Mouse (Mus musculus): ENCODE results near the gene U2af2.
"Not testable (repeated sequence)": the region's sequence is repeated elsewhere in the genome, so short reads cannot be mapped to it uniquely, and the experiment has no call there.

Gene U2af2

DNA sequence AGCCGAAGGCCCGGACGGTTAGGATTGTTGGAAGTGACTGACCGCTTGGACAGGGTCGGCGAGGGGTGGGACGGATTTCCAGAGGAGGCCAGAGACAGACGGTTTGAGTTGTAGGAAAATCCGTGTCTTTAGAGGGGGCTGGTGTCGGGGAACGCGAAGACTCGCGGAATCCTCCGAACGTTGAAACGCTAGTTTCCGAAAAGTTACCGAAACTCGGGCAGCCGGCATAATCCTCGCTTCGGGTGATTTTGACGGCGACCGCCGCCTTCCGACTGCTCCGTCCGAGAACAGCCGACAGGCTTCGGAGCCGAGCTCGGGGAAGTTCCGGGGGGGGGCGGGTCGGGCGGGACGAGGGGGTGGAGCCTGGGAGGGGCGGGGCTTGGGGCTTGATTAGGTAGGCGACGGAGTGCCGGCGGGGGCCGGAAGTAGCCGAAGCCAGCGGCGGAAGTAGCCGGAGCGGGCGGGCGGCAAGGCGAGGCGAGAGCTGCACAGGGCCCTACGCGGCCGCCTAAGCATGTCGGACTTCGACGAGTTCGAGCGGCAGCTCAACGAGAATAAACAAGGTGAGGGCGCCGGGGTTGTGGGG lies at the start of gene U2af2:
Gene U2af2 (plus strand): TSS at position 370 of the 586 bp plus-strand sequence.
- DNase-seq (ENCODE audit: extremely low read depth, low read depth): no peak

GRCm38 (mm10) chr7:5012681-5013513 lies 49.0 kb upstream of the U2af2 start:
- no peak for DNase-seq (ENCODE audit: extremely low read depth, low read depth)

- peak; percentile 87 for DNase-seq (ENCODE audit: extremely low read depth, low read depth)
Measured at GRCm38 (mm10) chr7:5014251-5015117, 47.5 kb upstream of the U2af2 start, which contains the start of the genes Zfp524 and Fiz1. Zfp524 (plus strand) TSS chr7:5014415. Fiz1 (minus strand) TSS chr7:5014697.

DNA sequence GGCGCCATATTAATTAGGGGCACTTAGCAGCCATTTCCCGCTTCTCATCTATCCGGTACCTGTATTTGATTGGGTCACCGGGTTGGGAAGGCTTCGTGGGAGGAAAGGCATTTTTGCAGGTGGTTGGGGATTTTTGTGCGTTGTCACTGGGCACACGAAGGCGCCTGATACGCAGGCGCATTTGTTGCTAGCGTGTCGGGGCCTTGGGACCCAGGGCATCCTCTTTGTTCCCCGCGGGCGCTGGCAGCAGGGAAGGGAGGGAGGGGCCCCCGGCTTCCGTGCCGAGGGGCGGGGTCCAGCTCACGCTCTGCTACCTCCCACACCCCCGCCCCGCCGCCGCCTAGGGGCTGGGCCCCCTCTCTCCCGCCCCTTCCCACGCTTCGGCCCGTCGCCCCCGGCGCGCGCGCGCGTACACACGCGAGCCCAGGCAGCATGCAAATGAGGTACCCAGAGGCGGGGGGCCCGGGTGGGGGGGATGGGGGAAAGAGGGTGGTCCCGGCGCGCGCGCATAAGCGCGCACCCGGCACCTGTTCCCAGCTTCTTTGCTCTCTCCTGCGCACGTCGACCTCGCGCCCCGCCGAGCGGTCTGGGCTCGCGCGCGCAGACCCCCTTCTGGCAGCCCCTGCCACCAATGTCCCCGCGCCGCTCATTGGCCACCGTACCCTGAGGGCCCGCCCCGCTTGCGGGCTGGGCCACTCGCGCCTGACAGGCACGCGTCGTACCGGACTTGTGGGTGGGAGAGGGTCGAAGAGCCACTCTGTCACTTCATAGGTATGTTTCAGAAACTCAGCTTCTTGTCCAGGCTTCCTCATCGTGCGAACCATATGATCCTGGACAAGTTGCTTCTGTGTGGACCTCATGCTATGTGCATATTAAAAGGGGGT lies 46.6 kb upstream of the U2af2 start, which contains the start of gene Gm44973:
Gene Gm44973 (plus strand): TSS at position 379 of the 884 bp plus-strand sequence.
- peak; percentile 94 for DNase-seq (ENCODE audit: extremely low read depth, low read depth)

- DNase-seq (ENCODE audit: extremely low read depth, low read depth): no peak
Measured at GRCm38 (mm10) chr7:5016057-5016456, 45.9 kb upstream of the U2af2 start.

DNA sequence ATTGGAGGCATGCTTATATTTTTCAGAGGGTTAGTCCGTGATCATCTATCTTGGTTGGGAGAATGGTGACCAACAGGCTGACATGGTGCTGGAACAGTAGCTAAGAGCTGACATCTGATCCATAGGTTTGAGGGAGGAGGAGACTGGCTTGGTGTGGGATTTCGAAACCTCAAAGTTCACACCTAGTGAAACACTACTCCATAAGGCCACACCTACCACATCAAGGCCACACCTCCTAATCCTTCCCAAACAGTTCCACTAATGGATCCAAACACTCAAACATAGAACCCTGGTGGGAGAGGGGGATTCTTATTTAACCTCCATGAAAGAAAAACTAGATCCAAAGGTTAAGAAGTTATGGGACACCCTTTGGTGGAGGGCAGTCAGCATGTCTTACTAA lies 45.0 kb upstream of the U2af2 start:
- DNase-seq (ENCODE audit: extremely low read depth, low read depth): no peak

DNA sequence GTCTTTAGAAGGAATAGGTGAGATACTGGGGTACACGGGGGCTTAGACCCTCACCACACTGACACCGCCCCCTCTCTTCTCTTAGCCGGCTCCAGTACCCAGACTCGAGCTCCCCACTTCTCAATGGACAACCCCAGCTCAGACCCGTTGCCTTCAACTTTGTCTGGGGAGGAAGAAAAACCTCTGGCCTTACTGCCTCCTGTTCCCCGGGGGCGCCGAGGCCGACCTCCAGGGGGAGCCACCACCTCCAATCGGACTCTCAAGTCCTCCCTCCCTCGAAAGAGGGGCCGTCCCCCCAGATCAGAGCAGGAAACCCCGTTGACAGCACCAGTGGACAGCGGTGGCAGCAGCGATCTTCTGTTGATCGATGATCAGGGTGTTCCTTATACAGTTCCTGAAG lies 44.6 kb upstream of the U2af2 start:
- DNase-seq (ENCODE audit: extremely low read depth, low read depth): no peak

GRCm38 (mm10) chr7:5017931-5018330 lies 44.0 kb upstream of the U2af2 start:
- DNase-seq (ENCODE audit: extremely low read depth, low read depth): no peak

DNA sequence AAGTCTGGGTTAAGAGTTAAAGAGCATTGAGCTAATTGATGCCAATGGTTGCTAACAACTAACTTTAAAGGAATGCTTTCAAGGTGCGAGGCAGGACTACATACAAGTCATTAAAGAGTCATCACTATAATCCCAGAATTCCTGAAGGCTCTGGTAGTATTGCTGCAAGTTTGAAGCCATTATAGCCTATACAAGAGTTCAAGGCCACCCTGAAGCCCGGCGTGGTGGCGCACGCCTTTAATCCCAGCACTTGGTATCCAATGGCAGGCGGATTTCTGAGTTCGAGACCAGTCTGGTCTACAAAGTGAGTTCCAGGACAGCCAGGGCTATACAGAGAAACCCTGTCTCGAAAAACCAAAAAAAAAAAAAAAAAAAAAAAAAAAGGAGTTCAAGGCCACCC lies 42.4 kb upstream of the U2af2 start:
- DNase-seq (ENCODE audit: extremely low read depth, low read depth): not testable (repeated sequence)

GRCm38 (mm10) chr7:5020000-5020681 lies 41.8 kb upstream of the U2af2 start, which contains the start of the genes Zfp865 and Ccdc106:
Zfp865 (plus strand) TSS chr7:5020376.
Ccdc106 (plus strand) TSS chr7:5020553.
- DNase-seq (ENCODE audit: extremely low read depth, low read depth): peak; percentile 95

DNA sequence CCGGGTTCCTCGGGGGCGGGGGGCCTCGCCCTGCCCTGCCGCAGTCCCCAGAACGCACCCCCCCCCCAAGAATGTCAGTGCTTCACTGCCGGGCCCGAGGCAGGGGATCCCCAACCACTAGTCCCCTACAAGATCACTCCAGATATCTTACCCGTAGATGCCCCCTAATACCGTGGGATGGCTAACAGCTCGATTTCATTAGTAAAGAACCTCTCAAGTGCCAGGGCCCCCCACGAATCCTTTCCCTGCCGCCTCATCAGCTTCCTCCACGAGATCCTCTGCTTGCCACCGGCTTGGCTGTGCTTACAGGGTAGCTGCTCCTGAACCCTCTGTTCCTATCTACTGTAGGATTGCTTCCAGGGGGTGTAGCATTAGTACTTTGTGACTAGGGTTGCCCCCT lies 41.3 kb upstream of the U2af2 start:
- no peak for DNase-seq (ENCODE audit: extremely low read depth, low read depth)

GRCm38 (mm10) chr7:5021197-5021596 lies 40.7 kb upstream of the U2af2 start:
- DNase-seq (ENCODE audit: extremely low read depth, low read depth): no peak

DNA sequence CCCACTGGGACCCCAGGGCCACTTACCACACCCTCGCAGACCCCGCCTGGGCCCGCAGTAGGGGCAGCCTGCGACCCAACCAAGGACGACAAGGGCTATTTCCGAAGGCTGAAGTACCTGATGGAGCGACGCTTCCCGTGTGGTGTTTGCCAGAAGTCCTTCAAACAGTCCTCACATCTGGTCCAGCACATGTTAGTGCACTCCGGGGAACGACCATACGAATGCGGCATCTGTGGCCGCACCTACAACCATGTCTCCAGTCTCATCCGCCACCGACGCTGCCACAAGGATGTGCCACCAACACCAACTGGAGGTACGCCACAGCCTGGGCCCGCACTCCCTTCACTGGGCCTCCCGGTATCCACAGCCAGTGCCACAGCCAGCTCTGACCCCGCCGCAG lies 32.4 kb upstream of the U2af2 start:
- no peak for DNase-seq (ENCODE audit: extremely low read depth, low read depth)

GRCm38 (mm10) chr7:5029946-5030345 lies 32.0 kb upstream of the U2af2 start:
- no peak for DNase-seq (ENCODE audit: extremely low read depth, low read depth)

GRCm38 (mm10) chr7:5030554-5031275 lies 31.2 kb upstream of the U2af2 start:
- no peak for DNase-seq (ENCODE audit: extremely low read depth, low read depth)

DNA sequence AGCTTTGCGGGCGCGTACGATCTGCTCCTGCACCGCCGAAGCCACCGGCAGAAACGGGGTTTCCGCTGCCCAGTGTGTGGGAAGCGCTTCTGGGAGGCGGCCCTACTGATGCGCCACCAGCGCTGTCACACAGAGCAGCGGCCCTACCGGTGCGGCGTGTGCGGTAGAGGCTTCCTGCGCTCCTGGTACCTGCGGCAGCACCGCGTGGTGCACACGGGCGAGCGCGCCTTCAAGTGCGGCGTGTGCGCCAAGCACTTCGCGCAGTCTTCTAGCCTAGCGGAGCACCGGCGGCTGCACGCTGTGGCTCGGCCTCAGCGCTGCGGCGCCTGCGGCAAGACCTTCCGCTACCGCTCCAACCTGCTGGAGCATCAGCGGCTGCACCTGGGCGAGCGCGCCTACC lies 30.4 kb upstream of the U2af2 start:
- no peak for DNase-seq (ENCODE audit: extremely low read depth, low read depth)

DNA sequence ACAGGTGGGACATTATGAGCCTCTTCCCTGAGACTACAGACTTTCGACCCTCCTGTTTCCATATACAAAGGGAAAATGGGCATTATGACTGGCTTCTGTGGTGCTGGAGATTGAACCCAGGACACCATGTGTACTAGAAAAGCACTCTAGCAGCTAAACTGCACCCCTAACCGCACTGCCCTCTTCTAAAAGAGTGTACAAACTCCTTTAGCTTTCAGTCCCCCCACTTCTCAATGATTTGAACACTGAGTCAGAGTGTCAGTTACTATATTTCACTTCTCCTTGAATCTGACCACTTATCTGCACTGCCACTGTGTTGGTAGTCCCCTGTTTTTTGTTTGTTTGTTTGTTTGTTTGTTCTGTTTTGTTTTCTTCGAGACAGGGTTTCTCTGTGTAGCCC lies 28.1 kb upstream of the U2af2 start, which contains the start of gene 4632433K11Rik:
Gene 4632433K11Rik (plus strand): TSS at position 301 of the 400 bp plus-strand sequence.
- no peak for DNase-seq (ENCODE audit: extremely low read depth, low read depth)

- DNase-seq (ENCODE audit: extremely low read depth, low read depth): no peak
Measured at GRCm38 (mm10) chr7:5035628-5036027, 26.3 kb upstream of the U2af2 start.

DNA sequence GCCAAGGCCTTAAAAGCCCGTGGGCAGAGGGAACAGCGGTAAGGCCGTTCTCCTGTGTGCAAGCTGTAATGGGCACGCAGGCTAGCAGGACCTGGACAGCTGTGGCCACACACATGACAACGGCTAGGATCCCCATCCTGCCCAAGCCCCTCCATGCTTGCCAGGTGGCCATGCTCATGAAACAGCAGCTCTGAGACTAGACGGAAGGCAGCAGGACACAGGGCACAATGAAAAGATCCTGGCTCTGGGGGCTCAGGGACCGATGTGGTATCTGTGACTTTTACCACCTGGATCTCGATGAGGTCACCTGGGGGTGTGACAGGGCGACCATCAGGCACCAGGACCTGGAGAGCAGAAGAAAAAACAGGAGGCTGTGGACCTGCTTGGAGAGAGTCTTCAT lies 25.8 kb upstream of the U2af2 start:
- DNase-seq (ENCODE audit: extremely low read depth, low read depth): no peak
